Mouse (Mus musculus) small intestine, adult 2 months (tissue): Measurements from ENCODE around the gene Nmb.

ENCODE experiments used
- CTCF ChIP-seq: fragments of 200-500 bp; IDR thresholded peaks from 2 replicates; pipeline ENCODE4 v1.5.1; 2012; ENCODE audit warnings: low read depth, mild to moderate bottlenecking, control low read depth, inconsistent platforms, low read length, moderate library complexity, mixed read lengths; ENCODE audit not compliant: insufficient replicate concordance, insufficient read length; ENCODE audit errors: extremely low read depth
- POLR2A ChIP-seq: fragments of 200-500 bp; IDR thresholded peaks from 2 replicates; pipeline ENCODE4 v1.6.1; 2012; ENCODE audit warnings: low read depth, mild to moderate bottlenecking, control low read depth, inconsistent platforms, low read length, moderate library complexity

DNA sequence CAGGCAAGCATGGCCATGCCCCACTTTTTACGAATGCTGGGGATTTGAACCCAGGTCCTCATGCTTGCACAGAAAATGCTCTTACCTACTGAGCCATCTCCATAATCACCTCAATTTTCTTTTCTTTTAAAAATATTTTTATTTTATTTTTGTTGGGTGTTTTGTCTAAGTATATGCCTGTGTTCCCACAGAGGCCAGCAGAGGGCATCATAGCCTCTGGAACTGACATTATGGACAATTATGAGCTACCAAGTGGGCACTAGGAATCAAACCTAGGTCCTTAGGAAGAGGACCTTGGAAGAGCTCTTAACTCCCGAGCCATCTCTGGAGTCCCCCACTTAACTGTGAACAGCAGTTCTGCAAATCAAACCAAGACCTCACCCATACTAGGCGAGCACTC, 51.7 kb downstream of the Nmb start:
- TF ChIP-seq CTCF (no peak), POLR2A (no peak)
